Mouse (Mus musculus) neural tube, embryonic 14.5 days (tissue): ENCODE measurements around the gene Igsf6. TPM values are rescaled to one million over a fixed set of nuclear protein-coding genes. Genes with fewer than 3 reads are reported as not detected.

Source experiments
- ATAC-seq: fragments of 200-750 bp; cut with Nextera tagmentation; 2 replicates; pipeline ENCODE4 v1.8.0; 2017; ENCODE audit warnings: low read depth, mild to moderate bottlenecking, moderate TSS enrichment, moderate library complexity
- H3K27ac ChIP-seq: fragments of 300-500 bp; sonication (generic); 2 replicates; pipeline ENCODE4 v1.5.1; 2014; ENCODE audit warnings: low read depth, mild to moderate bottlenecking, control low read depth, low read length, moderate library complexity, mixed read lengths
- H3K27me3 ChIP-seq: fragments of 300-500 bp; sonication (generic); 2 replicates; pipeline ENCODE4 v1.6.1; 2014; ENCODE audit warnings: low read length; ENCODE audit not compliant: control insufficient read depth, insufficient read depth
- H3K36me3 ChIP-seq: fragments of 300-500 bp; sonication (generic); 2 replicates; pipeline ENCODE4 v1.6.1; 2014; ENCODE audit warnings: low read length, mixed read lengths; ENCODE audit not compliant: control insufficient read depth, insufficient read depth
- H3K4me1 ChIP-seq: fragments of 300-500 bp; sonication (generic); 2 replicates; pipeline ENCODE4 v1.6.1; 2014; ENCODE audit warnings: low read length; ENCODE audit not compliant: control insufficient read depth, insufficient read depth
- H3K4me2 ChIP-seq: fragments of 300-500 bp; sonication (generic); 2 replicates; pipeline ENCODE4 v1.6.1; 2014; ENCODE audit warnings: mild to moderate bottlenecking, low read depth, low read length, control low read depth
- H3K4me3 ChIP-seq: fragments of 300-500 bp; sonication (generic); 2 replicates; pipeline ENCODE4 v1.5.1; 2014; ENCODE audit warnings: low read depth, low read length, control low read depth, mixed read lengths
- H3K9ac ChIP-seq: fragments of 300-500 bp; sonication (generic); replicated peaks from 2 replicates; pipeline ENCODE4 v1.6.1; 2014; ENCODE audit warnings: low read depth, mild to moderate bottlenecking, control low read depth, low read length, mixed read lengths
- H3K9me3 ChIP-seq: fragments of 300-500 bp; sonication (generic); 2 replicates; pipeline ENCODE4 v1.6.1; 2016; ENCODE audit warnings: low read length; ENCODE audit not compliant: control insufficient read depth
- WGBS: fragments of 180-500 bp; shearing (Covaris S2); extraction: QIAGEN DNeasy Blood & Tissue Kit; methylation state at CpG from one replicate; pipeline ENCODE4 v1.1.7; 2014; 5-methylcytosine and 5-hydroxymethylcytosine counted together
- polyA plus RNA-seq: library from polyadenylated mRNA; unstranded; fragments of >200 nt; fragmentation: Nextera tagmentation; extraction: Ambion mirVana; gene quantifications from 2 replicates; pipeline ENCODE4 v1.2.1, GENCODE M21; 2014

The Igsf6 gene
- 0.87 and 1.6 TPM in 2 replicates for polyA plus RNA-seq

DNA sequence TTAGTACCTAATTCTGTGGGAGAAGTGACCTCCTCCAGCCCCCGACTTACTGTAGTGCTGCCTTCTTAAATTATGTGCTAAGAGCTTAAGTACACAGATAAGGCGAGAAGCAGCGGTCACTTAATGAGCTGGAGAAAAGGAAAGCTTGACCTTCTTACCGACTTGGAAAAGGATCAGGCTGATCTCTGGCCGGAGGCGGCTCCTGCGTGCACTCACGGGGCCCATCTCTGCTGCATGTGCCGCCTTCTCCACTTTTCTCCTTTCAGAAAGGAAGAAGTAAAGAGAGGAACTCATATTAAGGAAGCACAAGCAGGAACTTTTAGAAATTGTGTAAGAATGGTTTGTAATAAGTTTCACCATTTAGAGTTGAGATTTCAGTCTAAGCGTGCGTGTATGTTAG is at the start of gene Igsf6:
Gene Igsf6, minus strand, starts transcription at position 292 of the 400 bp plus-strand sequence.
- H3K4me2 ChIP-seq, result no peak within 1 kb of the TSS
- H3K9me3 ChIP-seq, result no peaks in the 10 kb centered on the region
- 86% methylated on average over 11 of the region's 11 CpGs for WGBS
- H3K27me3 ChIP-seq, result no peaks in the 10 kb centered on the region
- H3K9ac ChIP-seq, result no peak within 1 kb of the TSS
- H3K36me3 ChIP-seq, result peaks cover 12% of the 10 kb centered on the region; the same call in 1 of the 2 replicates
- no peak within 1 kb of the TSS for H3K4me3 ChIP-seq
- no peak for ATAC-seq
- H3K4me1 ChIP-seq, result no peaks in the 10 kb centered on the region
- H3K27ac ChIP-seq, result no peak within 1 kb of the TSS

DNA sequence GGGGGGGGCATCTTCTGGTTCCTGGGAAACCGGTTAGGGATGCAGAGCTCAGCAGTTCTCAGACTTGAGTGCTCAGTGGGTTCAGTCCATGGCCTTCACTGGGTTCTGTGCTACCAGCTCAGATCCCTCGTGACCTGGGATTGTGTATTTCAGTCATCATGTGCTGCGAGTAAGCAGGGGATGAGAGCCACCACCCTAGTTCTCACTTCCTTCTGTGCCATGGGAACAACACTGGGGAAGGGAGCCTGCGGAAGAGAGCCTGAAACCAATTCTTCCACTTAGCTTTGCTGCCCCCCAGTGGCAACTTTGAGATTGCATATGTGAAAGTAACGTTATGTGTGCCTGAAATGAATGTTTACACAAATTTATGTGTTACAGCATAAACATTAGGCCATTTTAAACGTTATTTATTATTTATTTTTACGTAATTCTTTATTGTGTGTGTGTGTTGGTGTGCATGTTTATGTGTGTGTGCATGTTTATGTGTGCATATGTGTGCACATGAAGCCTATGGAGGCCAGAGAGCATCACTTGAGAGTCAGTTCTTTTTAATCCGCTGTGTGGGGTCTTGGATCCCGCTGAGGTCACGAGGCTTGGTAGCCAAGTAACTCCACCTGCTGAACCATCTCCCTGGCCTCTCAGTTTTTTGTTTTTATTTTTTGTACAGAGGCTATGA is 45.9 kb upstream of the Igsf6 start:
- no peak overlapping the region for H3K27ac ChIP-seq
- no peak overlapping the region for H3K9ac ChIP-seq
- no peaks in the 10 kb centered on the region for H3K36me3 ChIP-seq
- H3K4me3 ChIP-seq, result no peak overlapping the region
- ATAC-seq, result peak; percentile 81; the same call in 1 of the 2 replicates
- 13% methylated on average over 10 of the region's 10 CpGs for WGBS
- H3K4me1 ChIP-seq, result no peaks in the 10 kb centered on the region
- H3K27me3 ChIP-seq, result no peaks in the 10 kb centered on the region
- H3K4me2 ChIP-seq, result no peak overlapping the region
- H3K9me3 ChIP-seq, result no peaks in the 10 kb centered on the region

- no peaks in the 10 kb centered on the region for H3K36me3 ChIP-seq
- H3K27ac ChIP-seq, result no peak overlapping the region
- 71% methylated on average over 3 of the region's 3 CpGs for WGBS
- no peaks in the 10 kb centered on the region for H3K9me3 ChIP-seq
- no peak for ATAC-seq
- no peak overlapping the region for H3K4me3 ChIP-seq
- H3K27me3 ChIP-seq, result no peaks in the 10 kb centered on the region
- H3K4me2 ChIP-seq, result no peak overlapping the region
- no peak overlapping the region for H3K9ac ChIP-seq
- H3K4me1 ChIP-seq, result no peaks in the 10 kb centered on the region
These were observed 37.4 kb upstream of the Igsf6 start for GRCm38 (mm10) chr7:121111762-121112161.

GRCm38 (mm10) chr7:121111321-121111720 is 36.9 kb upstream of the Igsf6 start:
- Histone ChIP-seq H3K36me3 (no peaks in the 10 kb centered on the region), H3K9ac (no peak overlapping the region), H3K9me3 (no peaks in the 10 kb centered on the region), H3K4me2 (no peak overlapping the region), H3K4me3 (no peak overlapping the region), H3K4me1 (no peaks in the 10 kb centered on the region), H3K27ac (no peak overlapping the region), H3K27me3 (no peaks in the 10 kb centered on the region)
- no peak for ATAC-seq
- 51% methylated on average over 3 of the region's 3 CpGs for WGBS

- 65% methylated on average over 3 of the region's 3 CpGs for WGBS
- no peak for ATAC-seq
These were observed 33.5 kb upstream of the Igsf6 start for GRCm38 (mm10) chr7:121107851-121108250.

DNA sequence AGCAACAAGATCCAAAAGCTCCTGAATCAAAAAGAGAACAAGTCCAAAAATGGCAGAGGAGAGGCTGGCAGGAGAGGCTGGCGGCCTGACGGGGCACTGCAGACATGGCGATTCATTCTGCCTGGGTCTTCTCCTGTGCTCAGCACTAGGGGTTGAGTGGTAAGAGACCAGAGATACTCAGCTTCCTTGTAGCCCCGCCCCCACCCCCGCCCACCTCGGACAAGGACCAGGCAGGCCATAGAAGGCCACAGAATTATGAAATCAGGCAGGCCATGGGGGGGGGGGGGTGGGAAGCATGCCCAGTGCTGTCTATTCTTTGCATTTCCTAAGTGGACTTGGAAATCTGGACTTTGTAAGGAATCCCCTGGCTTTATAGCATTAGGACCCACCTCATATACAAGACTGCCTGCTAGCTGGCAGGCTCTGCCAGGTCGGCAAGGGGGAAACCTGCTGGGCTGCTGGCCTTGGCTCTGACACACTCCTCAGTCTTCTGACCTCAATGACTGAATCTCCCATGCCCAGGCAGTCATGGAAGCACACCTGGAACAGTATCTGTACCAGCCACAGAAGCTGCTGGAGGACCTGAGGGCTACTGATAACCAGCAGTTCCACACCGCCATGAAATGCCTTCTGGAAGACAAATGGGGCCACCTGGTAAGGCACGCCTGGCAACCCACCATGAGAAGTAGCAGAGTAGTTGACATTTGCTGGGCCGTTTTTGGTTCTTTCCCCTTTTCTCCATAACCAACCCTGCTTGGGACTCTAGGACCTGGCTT is 24.4 kb upstream of the Igsf6 start:
- Histone ChIP-seq H3K4me3 (no peak overlapping the region), H3K36me3 (no peaks in the 10 kb centered on the region), H3K27me3 (no peaks in the 10 kb centered on the region), H3K27ac (no peak overlapping the region), H3K4me2 (no peak overlapping the region), H3K4me1 (no peaks in the 10 kb centered on the region), H3K9ac (no peak overlapping the region), H3K9me3 (no peaks in the 10 kb centered on the region)
- 71% methylated on average over 10 of the region's 10 CpGs for WGBS
- ATAC-seq, result no peak

More at GRCm38 (mm10) chr7:121107851-121108250, 33.5 kb upstream of the Igsf6 start:
- H3K27me3 ChIP-seq, result no peaks in the 10 kb centered on the region
- no peaks in the 10 kb centered on the region for H3K4me1 ChIP-seq
- no peak overlapping the region for H3K9ac ChIP-seq
- H3K9me3 ChIP-seq, result no peaks in the 10 kb centered on the region
- no peak overlapping the region for H3K27ac ChIP-seq
- no peak overlapping the region for H3K4me3 ChIP-seq
- H3K4me2 ChIP-seq, result no peak overlapping the region
- H3K36me3 ChIP-seq, result no peaks in the 10 kb centered on the region

DNA sequence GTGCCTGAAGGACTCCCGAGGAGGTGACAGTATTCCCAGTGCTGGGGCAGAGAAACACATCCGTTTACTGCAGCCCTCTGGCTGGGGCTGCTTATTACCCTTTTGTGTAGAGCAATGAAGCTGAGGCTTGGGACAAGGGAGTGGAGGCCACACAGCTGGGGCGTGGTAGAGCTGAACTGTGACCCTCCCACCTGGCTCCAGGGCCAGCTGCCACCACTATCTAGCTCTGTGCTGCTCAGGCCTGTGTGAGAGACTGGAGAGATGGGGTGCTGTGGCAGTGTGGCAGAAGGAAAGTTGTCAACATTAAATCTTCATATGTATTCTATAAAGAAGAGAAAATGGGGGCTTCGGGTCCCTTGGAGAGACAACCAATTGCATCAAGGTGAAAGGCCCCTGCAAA is 18.7 kb upstream of the Igsf6 start:
- H3K9me3 ChIP-seq, result no peaks in the 10 kb centered on the region

DNA sequence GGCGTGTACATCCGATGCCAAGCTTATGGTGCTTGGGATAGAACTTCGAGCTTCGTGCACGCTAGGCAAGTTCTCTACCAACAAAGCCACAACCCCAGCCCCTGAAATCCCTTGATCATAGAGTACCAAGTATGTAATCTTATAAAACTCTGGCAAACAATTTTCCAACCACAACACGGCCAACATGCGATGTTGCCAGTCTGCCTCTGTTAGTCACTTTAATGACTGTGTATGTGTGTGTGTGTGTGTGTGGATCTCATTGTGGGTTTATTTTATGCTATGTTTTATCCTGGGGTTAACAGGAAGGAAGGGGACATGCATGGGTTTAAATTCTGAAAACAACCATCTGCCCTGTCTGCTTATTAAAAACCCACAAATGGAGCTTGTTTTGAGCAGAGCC is 16.4 kb upstream of the Igsf6 start:
- Histone ChIP-seq H3K36me3 (no peaks in the 10 kb centered on the region), H3K27me3 (no peaks in the 10 kb centered on the region), H3K4me2 (no peak overlapping the region), H3K27ac (no peak overlapping the region), H3K4me3 (no peak overlapping the region), H3K9ac (no peak overlapping the region), H3K9me3 (no peaks in the 10 kb centered on the region), H3K4me1 (no peaks in the 10 kb centered on the region)
- WGBS, result 94% methylated on average over 7 of the region's 7 CpGs
- ATAC-seq, result no peak

More for the DNA sequence above, 18.7 kb upstream of the Igsf6 start:
- Histone ChIP-seq H3K27ac (no peak overlapping the region), H3K9ac (no peak overlapping the region), H3K27me3 (no peaks in the 10 kb centered on the region), H3K4me2 (no peak overlapping the region), H3K4me3 (no peak overlapping the region), H3K4me1 (no peaks in the 10 kb centered on the region), H3K36me3 (no peaks in the 10 kb centered on the region)
- 29% methylated on average over 4 of the region's 4 CpGs for WGBS
- ATAC-seq, result no peak

GRCm38 (mm10) chr7:121088745-121089144 is 14.4 kb upstream of the Igsf6 start:
- ATAC-seq, result no peak
- 75% methylated on average over 5 of the region's 5 CpGs for WGBS
- H3K27ac ChIP-seq, result no peak overlapping the region

More at GRCm38 (mm10) chr7:121088745-121089144, 14.4 kb upstream of the Igsf6 start:
- no peaks in the 10 kb centered on the region for H3K9me3 ChIP-seq
- no peaks in the 10 kb centered on the region for H3K27me3 ChIP-seq
- no peak overlapping the region for H3K9ac ChIP-seq
- H3K4me1 ChIP-seq, result no peaks in the 10 kb centered on the region
- H3K36me3 ChIP-seq, result no peaks in the 10 kb centered on the region
- no peak overlapping the region for H3K4me2 ChIP-seq
- H3K4me3 ChIP-seq, result no peak overlapping the region
